ENCODE assay signal across 1 mouse cellular context in the genomic region with DNA sequence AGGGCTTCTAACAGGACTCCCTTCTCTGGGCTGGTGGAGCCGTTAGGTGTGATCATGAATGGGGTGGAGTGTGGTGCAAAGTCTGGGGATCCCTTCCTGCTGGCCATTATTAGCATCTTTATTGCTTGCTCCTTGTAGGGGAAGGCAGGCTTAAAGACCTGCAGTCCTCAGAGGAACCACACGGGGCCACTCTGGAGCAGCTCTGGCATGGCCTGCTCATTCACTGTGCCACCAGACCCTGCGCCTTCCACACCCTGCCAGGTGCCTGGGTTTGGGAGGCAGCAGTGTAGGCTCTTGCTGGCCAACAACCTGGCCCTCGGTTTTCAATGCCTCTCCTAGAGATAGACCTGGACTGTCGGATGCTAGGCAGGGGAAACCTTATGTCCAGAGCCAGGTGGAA.
TF ChIP-seq lines count a peak whose summit lies in the region.

No protein-coding gene starts in this region.

TF ChIP-seq in C2C12, 6 proteins besides CTCF, POLR2A, EP300 and RAD21 (continued from another document):
- no peak for TF ChIP-seq FOSL1 (IDR thresholded peaks at IDR 0.05; ENCODE audit: insufficient read depth, low read length, poor library complexity, severe bottlenecking)
